Mouse (Mus musculus) myocyte (in vitro differentiated cells): ENCODE measurements around the gene Cntfr. TPM values are rescaled to one million over a fixed set of nuclear protein-coding genes. Genes with fewer than 3 reads are reported as not detected.
"Not testable (repeated sequence)": the region's sequence is repeated elsewhere in the genome, so short reads cannot be mapped to it uniquely, and the experiment has no call there.

ENCODE experiments used
- H3K27me3 ChIP-seq: one replicate; pipeline ENCODE4 v1.6.1; 2011; ENCODE audit not compliant: control insufficient read depth, insufficient read depth, insufficient read length
- H3K36me3 ChIP-seq: one replicate; pipeline ENCODE4 v1.6.1; 2011; ENCODE audit not compliant: control insufficient read depth, insufficient read depth
- H3K4me2 ChIP-seq: one replicate; pipeline ENCODE4 v1.6.1; 2011; ENCODE audit warnings: low read depth, control low read depth
- H3K4me3 ChIP-seq: one replicate; pipeline ENCODE4 v1.5.1; 2011; ENCODE audit warnings: mild to moderate bottlenecking, control low read depth, moderate library complexity
- H3K79me2 ChIP-seq: one replicate; pipeline ENCODE4 v1.6.1; 2011; ENCODE audit not compliant: control insufficient read depth, insufficient read depth
- H3ac ChIP-seq: one replicate; pipeline ENCODE4 v1.6.1; 2011; ENCODE audit not compliant: control insufficient read depth, insufficient read length
- CEBPB ChIP-seq: IDR thresholded peaks from 2 replicates; pipeline ENCODE4 v1.6.1; 2011; ENCODE audit warnings: mild to moderate bottlenecking, moderate library complexity; ENCODE audit not compliant: poor library complexity, insufficient read depth, severe bottlenecking
- E2F4 ChIP-seq: IDR thresholded peaks from one replicate; pipeline ENCODE4 v1.6.1; 2011; ENCODE audit warnings: mild to moderate bottlenecking, control low read depth, moderate library complexity; ENCODE audit not compliant: insufficient read depth
- MYOD1 ChIP-seq, 3 experiments: IDR thresholded peaks; one replicate each; pipeline ENCODE4 v1.6.1; 2011; ENCODE audit warnings: control low read depth in 2 of 3, low read depth in 2 of 3, mild to moderate bottlenecking in 2 of 3, moderate library complexity in 1 of 3; ENCODE audit not compliant: insufficient read length in 2 of 3, control insufficient read depth in 1 of 3
- REST ChIP-seq: IDR thresholded peaks from one replicate; pipeline ENCODE4 v1.6.1; 2011; ENCODE audit warnings: mild to moderate bottlenecking, control low read depth, moderate library complexity; ENCODE audit not compliant: insufficient read depth, insufficient read length
- USF1 ChIP-seq: IDR thresholded peaks from one replicate; pipeline ENCODE4 v1.6.1; 2011; ENCODE audit warnings: low read depth, mild to moderate bottlenecking, control low read depth, moderate library complexity
- polyA plus RNA-seq: library from polyadenylated mRNA; unstranded; fragments of >200 nt; fragmentation: generic; extraction: Trizol; gene quantifications from one replicate; pipeline ENCODE4 v1.2.1, GENCODE M21; 2012; ENCODE audit warnings: missing spikeins

The Cntfr gene
- polyA plus RNA-seq, 1 experiment = 0.06 TPM

- H3K4me2 ChIP-seq = not testable (repeated sequence)
Observed at GRCm38 (mm10) chr4:41693511-41693910, 3.4 kb downstream of the Cntfr start.

GRCm38 (mm10) chr4:41690014-41690413 is 6.9 kb downstream of the Cntfr start:
- not testable (repeated sequence) for H3K79me2 ChIP-seq, H3K36me3 ChIP-seq, H3K4me2 ChIP-seq, H3K27me3 ChIP-seq, H3K4me3 ChIP-seq, H3ac ChIP-seq

More at GRCm38 (mm10) chr4:41693511-41693910, 3.4 kb downstream of the Cntfr start:
- not testable (repeated sequence) for H3K79me2 ChIP-seq, H3K4me3 ChIP-seq, H3K27me3 ChIP-seq, H3K36me3 ChIP-seq, H3ac ChIP-seq

GRCm38 (mm10) chr4:41688562-41688961 is 8.3 kb downstream of the Cntfr start:
- not testable (repeated sequence) for H3K4me3 ChIP-seq, H3ac ChIP-seq, H3K36me3 ChIP-seq, H3K27me3 ChIP-seq, H3K79me2 ChIP-seq, H3K4me2 ChIP-seq

GRCm38 (mm10) chr4:41685882-41686492 is 10.9 kb downstream of the Cntfr start:
- not testable (repeated sequence) for H3K36me3 ChIP-seq, H3K4me2 ChIP-seq, H3K79me2 ChIP-seq, H3K4me3 ChIP-seq, H3ac ChIP-seq
- H3K27me3 ChIP-seq = peaks cover 12% of the 10 kb centered on the region

- H3K79me2 ChIP-seq, H3K4me3 ChIP-seq, H3ac ChIP-seq, H3K36me3 ChIP-seq, H3K4me2 ChIP-seq: not testable (repeated sequence)
- H3K27me3 ChIP-seq = peaks cover 20% of the 10 kb centered on the region
Observed at GRCm38 (mm10) chr4:41684931-41685453, 11.9 kb downstream of the Cntfr start.

- not testable (repeated sequence) for H3K4me3 ChIP-seq, H3K36me3 ChIP-seq, H3K4me2 ChIP-seq, H3K79me2 ChIP-seq, H3ac ChIP-seq
- H3K27me3 ChIP-seq = peaks cover 27% of the 10 kb centered on the region
Observed at GRCm38 (mm10) chr4:41684131-41684930, 12.6 kb downstream of the Cntfr start.

- not testable (repeated sequence) for H3K36me3 ChIP-seq, H3K4me3 ChIP-seq, H3K4me2 ChIP-seq, H3ac ChIP-seq, H3K79me2 ChIP-seq
- peaks cover 37% of the 10 kb centered on the region for H3K27me3 ChIP-seq
Observed at GRCm38 (mm10) chr4:41683303-41683702, 13.6 kb downstream of the Cntfr start.

- TF ChIP-seq USF1 = no peak
- no peak for TF ChIP-seq CEBPB
- TF ChIP-seq E2F4 = no peak
- TF ChIP-seq MYOD1 (IDR thresholded peaks at IDR 0.05; ENCODE audit: control insufficient read depth in 1 of 3, insufficient read length in 2 of 3, low read depth in 2 of 3) = no peak
- TF ChIP-seq REST = no peak
- Histone ChIP-seq H3ac (no peak overlapping the region), H3K4me2 (no peak overlapping the region), H3K27me3 (peaks cover 40% of the 10 kb centered on the region), H3K36me3 (no peaks in the 10 kb centered on the region), H3K4me3 (no peak overlapping the region), H3K79me2 (no peaks in the 10 kb centered on the region)
Observed at GRCm38 (mm10) chr4:41682789-41683188, 14.1 kb downstream of the Cntfr start.
